Mouse (Mus musculus): ENCODE measurements around the gene Nmnat3. TPM values are rescaled to one million over a fixed set of nuclear protein-coding genes. Genes with fewer than 3 reads are reported as not detected.

Gene Nmnat3
- total RNA-seq, 2 experiments from 2014 or later = 1.1 to 1.6 TPM

DNA sequence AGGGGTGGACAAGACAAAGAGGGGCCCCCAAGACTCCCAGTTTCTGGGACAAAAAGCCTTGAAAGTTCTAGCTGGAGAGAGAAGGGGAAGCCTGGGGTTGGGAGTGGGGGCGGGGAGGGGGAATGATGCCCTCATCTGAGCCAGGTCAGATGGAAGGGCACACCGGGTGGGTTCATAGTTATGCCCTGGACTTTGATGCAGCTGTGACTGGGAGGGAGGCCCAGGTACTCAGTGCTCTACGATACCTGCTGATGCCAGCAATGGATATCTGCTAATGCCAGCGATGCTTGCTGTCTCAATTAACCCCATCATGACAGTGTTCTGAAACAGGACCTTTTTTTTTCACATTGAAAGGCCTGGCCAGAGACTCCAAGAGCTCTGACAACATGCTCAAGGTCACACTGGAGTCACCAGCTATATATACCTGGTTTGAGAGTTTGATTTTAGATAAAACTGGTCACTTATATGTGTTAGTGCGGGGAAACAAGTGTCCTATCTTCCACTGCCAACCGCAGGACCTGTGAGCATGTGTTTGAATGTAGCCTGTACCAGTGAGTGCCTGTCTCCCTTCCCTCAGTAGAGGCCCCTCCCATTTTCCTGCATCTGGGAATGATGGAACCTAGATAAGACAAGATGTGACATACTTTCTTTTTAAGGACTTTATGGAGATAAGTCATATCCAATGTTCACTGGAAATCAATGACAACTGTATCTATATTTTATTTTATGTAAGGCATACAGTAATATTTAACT is 25.6 kb downstream of the Nmnat3 start:
- no peak for DNase-seq

DNA sequence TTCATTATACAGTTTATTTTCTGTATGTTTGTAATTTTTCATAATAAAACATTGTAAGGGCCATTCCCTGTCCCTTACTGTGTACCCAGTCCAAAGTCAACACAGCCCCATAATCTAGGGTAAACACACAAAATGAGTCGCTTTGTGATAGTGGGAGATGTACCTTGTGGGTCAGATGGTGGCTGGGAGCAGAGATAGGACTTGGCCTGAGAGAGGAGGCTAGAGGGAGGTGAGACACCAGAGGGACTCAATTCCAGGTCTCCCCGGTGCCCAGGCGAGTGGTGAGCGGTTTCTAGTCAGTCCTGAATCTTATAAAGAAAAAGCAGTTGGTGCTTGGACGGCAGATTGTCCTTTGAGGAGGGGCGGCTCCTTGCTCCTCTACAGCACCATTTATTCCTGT is 26.4 kb downstream of the Nmnat3 start:
- DNase-seq = no peak

DNA sequence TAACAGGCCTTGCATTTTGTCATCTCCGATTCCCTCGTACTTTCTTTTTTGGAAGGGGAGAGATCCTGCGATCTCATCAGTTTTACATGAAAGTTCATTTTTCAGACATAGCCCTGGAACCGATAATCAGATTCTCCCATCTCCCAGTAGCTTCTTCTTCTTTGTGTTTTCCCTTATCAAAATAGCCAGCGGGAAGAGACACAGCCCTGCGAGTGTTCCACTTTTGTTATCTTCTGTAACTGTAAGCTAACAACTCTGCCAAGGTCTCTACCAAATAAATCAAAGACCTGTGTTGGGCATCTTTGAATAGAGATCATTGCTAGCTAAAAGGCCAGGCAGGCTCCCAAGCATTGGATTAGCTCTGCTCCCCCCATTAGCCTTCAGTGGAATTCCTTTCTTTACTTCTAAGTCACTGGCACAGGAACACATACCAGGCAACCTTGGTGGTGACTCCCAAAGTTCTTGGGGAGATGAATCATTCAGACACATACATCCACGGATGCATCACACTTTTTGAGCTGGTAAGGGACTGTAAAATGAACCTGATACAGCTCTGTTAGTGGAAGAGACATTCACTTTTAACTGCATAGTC is 26.9 kb downstream of the Nmnat3 start:
- no peak for DNase-seq

DNA sequence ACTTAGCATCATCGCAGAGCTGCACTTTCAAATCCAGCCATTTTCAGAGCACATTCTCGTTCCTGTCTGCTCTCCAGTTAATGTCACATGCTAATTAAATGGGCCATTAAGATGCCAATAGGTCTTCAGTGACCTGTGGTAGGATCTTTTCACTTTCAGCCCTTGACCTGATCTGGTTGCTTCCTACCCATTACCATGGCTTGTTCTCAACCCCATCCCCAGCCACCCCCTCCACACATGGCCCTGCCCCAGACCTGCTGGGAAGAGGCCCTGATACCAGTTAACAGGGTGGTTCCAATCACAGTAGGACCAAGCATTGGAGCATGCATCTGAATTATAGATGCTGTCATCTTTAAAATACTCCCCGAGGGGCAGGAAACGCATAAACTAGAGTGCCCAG is 30.7 kb downstream of the Nmnat3 start:
- no peak for DNase-seq

DNA sequence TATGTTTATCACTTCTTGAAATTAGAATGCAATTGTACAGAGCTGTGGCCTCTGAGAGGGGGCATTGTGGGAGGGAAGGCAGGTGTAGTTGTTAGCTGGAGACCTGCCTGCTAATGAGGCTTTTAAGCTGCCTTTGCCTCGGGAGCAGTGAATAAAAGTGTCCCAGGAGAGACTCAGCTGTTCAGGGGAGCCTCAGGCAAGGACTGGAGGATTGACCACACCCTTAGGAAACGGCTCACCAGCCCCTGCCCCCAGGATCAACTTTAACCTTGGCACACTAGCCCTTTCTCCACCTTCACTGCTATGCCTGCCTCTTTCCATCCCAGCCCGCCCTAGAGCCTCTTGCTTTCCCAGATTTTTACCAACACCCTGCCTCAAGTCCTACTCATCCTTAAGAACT is 31.6 kb downstream of the Nmnat3 start:
- no peak for DNase-seq

DNA sequence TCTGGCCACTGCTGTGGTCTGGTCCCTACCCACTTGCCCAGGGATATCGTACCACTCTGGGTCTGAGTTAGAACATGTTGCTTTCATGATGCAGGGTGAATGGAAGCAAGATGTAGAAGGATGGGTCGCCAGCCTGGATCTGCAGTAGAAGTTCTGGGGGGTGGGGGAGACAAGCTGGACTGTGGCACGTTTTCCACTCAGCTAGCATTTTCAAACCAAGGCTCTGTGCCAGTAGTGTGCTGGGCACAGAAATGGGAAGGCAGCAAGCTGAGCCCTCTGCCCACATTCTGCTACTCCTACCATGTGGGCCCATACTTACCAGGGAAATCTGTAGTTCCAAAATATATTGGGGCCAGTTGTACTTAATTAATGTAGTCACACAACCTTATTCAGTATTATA is 33.5 kb downstream of the Nmnat3 start:
- no peak for DNase-seq

DNA sequence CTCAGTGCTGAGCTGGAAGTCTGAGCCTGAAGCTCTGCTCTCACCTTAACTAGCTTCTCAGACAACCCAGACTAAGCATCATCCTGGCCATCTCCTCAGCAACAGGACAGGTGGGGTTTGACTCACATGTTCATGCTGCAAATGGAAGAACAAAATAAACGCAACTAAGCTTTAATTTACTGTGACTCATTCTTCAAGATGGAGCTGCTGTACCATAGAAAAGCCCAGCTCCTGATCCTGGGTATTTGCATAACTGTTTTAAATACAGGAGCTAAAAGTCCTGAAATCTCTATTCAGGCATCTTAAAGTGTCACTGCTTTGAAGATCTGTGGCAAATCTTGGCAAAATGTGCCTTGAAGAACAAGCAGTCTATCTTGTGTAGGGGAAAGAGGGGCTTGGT is 38.9 kb downstream of the Nmnat3 start:
- no peak for DNase-seq

DNA sequence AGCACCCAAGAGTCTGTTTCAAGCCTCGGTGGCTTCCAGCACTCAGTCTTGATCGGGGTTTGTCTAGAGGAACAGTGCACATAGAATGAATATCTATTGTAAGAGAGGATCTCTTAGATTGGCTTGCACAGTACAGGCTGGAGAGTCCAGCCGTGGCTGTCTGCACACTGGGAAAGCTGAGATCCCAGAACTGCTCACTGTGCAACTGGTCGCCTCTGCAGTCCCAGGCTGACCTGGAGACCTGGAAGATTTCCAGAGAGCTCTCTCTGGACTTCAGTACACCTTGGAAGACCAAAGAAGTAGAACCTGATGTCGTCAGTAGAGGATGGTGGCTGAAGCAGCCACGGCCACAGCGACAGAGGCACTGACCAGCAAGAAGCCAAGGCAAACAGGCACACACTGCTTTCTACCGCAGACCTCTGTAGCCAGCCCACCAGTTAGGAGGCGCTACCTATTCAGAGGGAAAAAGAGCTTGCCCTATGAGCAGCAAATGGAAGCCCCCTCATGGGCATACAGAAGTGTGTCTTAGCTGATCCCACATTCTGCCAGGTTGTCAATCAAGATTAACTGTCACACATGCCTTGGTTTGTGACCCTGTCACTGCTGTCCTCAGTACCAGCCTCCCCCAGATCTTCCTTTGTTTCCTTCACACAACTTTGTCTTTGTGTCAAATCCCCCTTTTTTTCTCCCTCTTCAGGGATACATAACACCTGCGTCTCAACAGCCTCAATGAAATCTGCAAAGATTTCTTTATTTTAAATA is 41.4 kb downstream of the Nmnat3 start:
- no peak for DNase-seq

DNA sequence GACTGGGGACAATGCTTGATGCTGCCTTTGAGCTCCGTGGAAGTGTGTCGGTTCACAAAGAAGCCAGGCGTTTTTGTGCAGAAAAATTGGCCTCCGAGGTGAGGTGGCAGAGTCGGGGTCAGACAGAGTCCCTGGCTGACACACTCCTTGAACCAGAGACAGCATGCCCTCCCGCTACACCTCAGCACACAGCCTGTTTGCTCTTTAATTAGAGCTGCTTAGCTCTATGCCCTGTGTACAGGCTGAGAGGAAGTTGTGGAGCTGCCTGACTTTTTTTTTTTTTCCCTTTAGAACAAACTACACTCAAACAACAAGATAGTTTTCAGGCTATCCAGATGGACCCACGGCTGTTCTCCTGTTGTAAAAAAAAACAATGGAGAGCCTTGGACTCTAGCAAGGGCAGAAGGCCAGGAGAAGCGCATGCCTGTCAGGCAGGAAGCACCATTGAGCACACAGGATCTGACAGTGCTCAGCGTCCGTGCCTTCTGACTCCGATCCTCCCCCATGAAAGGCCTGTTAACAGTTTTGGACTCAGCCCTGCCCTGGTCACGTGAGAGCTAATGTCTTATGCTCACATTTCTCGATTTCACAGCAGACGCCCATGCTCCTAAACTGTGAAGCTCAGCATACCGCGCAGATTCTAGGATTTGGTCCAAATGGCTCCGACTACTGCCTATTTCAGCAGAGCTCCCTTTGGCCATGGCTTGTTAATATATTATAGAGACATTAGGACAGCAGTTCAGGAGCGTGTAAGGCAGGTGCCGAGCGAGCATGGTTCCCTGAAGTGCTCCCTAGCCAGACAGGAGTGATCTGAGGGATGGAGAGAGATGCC is 42.3 kb downstream of the Nmnat3 start:
- peak; percentile 50 to 57 for DNase-seq

DNA sequence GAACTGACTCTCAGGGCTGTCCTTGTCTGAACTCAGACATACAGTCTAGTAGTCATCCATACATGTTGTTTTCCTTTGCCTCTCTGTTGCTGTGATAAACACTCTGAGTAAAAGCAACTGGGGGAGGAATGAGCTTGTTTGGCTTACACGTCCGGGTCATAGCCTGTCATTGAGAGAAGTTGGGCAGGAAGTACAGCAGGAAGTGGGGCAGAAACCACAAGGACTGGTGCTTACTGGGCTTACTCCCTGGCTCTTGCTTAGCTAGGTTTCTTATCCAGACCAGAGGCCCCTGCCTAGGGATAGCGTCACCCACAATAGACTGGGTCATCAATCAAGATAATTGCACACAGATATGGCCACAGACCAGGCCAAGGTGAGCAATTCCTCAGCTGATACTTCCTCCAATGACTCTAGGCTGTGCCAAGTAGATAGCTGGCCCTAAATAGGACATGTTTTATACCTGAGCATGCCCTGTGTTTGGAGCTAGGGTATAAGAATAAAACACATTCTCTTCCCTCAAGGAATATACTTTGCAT is 46.1 kb downstream of the Nmnat3 start:
- DNase-seq = no peak

DNA sequence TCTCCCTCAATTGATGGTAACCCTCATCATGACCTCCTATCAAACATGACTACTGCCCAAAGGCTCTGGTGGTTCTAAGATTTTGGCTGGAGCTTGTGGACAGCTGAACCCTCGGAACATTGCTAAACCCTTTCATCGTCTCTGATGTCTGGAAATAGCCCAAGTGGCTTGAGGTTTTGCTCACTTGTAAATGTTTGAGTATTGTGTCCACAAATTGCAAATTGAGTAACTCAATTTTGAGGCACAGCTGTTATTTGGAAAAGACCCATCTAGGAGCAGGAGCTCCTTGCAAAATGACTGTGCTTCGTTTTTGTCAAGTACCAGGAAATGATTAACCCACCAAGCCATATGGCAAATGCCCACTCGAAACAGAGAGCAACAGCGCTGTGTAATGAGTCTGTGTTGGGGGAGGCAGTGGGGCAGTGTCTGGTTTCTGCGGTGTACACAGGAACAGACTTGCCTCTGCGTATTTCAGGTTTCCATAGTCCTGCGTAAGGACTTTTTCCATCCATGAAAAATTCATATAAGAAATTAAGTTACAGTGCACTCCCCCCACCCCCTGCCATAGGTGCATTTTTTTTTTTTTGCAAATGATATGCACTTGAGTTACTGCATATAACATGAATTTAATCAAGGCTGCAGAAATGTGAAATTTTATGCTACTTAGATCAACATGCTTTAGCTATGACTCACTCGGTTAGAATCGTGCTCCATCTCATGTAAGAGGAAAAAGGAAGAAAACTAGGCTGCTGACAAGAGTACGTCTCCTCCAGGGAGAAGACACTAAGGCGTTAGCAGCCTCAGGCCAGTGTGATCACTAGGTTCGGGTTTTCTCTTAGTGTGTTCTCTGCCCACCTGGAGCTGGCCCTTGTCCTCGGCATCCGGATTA is 50.9 kb downstream of the Nmnat3 start:
- DNase-seq = peak in 1 of 2 experiments; percentile 37

DNA sequence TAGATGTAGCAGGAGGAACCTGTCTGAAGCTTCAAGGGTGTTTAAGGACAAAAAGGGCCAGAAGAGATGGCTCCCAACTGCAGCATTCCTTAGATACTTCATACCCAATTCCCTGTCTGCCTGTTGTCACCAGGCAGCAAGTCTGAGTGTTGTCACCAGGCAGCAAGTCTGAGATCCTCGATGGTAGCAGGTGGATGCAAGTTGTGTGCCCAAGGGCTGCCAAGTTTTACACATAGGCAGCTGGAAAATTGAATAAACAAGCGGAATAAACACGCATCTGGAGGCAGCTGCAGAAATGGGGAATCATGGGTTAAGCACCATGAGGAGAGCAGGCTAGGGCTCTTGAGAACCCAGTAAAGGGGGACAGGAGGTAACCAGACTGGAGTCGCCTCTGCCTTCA is 52.7 kb downstream of the Nmnat3 start:
- DNase-seq = no peak

DNA sequence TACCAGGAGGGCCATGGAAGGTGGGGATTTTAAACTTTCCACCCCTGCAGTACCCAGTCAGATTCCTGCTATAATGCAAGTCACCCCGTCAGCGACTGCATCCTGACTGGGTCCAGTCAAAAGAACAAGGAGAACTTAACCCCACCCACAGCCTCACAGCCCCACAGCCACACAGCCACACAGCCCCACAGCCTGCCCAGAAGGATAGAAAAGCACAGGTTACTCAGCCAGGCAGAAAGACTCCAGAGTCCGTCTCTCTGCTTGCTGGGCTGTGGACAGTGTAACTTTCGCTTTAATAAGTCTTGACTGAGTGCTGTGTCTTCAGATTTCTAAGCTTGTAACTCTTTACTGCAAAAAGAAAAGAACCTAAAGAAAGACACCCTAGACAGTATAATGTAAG is 53.2 kb downstream of the Nmnat3 start:
- DNase-seq = no peak

DNA sequence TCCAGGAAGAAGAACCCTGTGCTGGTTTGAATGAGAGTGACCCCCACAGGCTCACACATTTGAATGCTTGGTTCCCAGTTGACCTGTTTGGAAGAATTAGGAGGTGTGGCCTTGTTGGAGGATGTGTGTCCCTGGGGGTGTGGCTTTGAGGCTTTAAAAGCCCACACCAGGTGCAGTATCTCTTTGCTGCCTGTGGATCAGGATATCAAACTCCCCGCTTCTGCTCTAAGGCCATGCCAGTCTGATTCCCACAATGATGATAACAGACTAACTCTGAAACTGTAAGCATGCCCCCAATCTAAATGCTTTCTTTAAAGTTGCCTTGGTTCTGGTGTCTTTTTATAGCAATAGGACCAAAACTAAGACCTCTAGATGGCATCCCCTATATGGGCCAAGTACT is 58.6 kb downstream of the Nmnat3 start:
- DNase-seq = no peak

DNA sequence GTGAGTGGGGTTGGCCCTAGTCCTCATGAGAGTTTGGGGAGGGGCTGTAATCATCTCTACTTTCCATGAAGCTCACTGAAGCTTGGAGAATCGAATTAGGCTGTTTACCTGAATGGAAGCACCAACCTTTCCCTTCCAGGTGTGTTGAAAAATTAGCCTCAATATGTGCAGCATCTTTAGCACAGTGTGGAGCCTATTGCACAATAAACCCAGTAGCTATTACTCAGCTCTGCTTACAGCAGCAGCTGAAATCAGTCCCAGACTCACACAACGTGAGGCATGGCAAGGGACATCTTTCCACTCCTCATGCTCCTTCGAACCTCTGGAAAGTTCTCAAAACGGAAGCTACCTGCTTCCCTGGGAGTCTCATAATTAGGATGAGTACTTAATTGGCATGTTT is 59.0 kb downstream of the Nmnat3 start:
- no peak for DNase-seq

DNA sequence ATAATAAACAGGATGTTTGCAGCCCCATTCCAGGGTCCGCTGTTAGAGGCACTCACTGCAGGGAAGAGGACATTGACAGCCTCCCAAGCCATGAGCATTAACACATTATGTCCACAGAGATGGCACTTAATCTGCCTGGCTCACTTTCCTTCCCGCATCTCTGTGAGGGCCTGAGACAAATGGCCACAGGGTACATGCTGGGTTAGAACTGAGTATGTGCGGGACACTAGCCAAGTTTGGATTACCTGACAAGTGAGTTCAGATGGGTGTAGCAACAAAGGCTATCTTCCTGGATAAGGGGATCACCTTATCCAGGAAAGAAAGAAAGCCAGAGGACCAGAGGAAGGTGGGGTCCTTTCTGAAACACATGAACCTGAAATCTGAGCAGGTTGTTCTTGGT is 59.8 kb downstream of the Nmnat3 start:
- no peak for DNase-seq

DNA sequence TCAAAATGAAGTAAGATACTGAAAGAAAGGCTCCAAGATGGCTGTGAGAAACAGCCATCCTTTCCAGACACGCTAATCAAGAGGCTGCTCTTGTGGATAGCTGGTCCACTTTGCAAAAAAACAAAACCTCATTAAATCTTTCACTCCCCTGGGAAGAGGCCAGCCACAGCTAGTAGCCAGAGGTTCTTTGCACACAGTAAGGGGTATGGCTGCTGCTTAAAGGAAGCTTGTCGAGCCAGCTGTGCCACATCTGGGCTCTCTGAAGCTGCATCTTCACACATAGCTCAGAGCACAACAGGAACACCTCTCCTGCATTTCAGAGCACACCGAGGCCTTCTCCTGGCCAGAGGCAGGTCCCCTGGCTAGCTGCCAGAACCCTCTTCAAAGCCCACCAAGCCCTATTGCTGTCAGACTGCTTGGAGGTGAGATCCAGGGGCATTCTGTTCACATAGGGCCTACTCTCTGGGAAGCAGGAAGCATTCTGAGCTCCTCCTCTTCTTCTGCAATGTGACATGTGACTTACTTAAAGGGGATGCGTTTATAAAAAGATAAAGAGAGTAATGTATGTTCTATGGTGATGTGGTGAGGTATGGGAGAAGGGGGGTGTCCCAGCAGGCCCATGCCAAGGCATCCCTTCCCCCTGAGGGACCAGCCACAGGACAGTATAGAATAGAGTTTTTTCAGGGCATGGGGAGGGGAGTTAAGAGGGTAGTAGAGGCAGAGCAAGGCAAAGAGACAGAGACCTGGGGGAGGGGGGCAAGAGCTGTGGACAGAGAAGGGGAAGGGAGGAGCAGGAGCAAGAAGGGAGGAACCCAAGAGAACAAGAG is 63.3 kb downstream of the Nmnat3 start:
- DNase-seq = no peak

DNA sequence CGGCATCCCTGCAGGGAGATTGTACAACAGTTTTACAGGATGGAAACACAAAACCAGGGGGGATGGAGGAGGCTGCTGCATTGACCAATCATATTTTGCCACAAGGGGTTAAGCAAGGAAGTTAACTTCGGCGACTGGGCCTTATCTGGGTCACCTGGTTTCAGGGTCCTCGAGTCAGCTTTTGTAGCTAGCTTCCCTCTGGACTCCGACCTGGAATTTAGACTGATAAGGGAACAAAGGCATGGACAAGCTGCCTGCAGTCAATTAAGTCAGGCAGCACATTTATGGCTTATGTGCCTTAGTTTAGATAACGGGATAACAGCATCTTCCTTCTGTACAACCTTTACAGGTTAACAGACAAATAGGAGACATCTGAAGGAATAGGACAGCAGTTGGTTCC is 65.1 kb downstream of the Nmnat3 start:
- no peak for DNase-seq

DNA sequence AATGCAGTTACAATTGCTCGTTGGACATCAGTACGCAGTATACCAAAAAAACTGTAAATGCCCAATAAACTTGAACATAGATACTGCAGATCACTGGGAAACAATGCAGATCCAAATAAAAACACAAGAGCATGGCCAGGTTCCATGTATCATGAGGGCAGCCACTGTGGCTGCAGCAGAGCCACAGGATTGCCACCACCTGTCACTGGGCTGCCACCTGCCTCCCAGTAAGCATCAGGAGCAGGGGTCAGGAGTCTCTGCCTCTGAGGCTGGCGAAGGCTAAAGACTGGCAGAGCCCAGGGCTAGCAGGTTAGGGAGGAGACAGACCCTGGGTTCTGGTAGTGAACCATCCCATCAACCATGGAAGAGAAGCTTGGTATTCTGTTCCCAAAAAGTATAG is 67.7 kb downstream of the Nmnat3 start:
- no peak for DNase-seq

DNA sequence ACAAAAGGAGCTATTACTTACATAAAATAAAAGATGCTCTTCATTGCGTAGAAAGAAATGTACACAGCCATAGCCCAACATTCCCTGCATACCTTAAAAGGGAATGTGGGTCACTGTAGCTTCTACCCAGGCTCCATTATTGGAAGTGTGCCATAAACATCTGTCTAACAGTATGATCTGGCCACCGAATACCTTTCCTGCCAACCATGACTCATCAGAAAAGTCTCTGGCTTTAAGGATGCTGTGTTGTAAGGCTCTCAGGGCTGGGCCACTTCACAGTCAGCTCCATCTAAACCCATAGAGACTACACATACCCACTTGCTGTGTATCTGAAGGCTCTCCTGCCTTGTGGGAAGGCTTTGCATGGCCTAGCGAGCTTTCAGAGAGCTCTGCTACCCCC is 73.8 kb downstream of the Nmnat3 start:
- DNase-seq = no peak

DNA sequence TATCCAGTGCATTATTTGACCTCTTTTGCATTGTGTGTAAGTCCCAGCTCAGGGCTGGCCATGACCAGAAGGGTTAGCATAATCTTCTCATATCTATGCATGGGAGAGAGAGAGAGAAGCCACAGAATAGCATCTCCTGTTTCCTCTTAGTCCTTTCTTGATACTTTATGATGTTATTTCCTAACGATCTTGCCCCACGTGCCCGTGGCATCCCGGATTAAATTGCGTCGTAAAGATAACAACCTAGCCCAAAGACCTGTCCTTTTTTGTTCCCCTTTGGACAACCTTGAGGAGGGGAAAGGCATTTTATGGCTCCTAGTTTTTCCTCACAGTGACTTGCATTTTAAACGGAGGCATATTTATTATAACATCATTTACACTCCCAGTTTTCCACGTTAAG is 78.8 kb downstream of the Nmnat3 start:
- DNase-seq = no peak

Data from layer of hippocampus, postnatal 36 days (tissue).